Mouse (Mus musculus): ENCODE results near the gene Hes3.
A peak's percentile ranks its signal among the peaks of the same experiment; 100 is the strongest.

Hes3 gene

DNA sequence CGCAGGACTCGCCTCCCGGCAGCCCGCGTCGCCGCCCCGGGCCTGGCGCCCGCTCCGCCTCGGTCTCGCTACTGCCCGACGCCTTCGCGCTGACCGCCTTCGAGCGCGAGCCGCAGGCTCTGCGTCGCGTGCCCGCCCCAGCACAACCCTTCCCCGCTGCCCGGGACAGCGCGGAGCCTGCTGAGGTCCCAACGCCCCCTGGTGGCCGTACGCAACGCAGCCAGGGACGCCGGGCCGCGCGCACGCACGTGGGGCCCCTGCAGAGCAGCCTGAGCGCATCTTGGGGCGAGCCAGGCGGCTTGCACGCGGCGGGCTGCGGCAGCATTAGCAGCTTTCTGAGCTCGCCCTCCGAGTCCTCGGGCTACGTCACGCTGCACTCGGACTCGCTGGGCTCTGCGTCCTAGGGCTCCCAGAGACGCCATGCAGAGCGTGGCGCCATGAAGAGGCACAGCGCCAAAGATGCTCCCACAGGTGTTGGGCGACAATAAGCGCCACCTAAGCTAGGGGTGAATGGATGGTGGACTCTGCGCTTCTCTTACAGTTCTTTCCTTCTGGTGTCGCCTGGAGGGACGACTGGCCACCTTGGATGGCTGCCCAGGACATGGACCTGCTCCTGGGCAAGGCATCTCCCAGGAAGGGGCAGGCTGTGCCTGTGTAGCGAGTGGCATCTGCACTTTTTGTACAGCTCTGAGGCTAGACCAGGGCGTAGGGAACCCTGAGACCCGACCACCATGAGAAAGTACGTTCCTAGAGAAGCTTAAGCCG lies 8.1 kb downstream of the Hes3 start:
- no peak for DNase-seq (ENCODE audit: extremely low read depth, insufficient read length, low spot score)

DNA sequence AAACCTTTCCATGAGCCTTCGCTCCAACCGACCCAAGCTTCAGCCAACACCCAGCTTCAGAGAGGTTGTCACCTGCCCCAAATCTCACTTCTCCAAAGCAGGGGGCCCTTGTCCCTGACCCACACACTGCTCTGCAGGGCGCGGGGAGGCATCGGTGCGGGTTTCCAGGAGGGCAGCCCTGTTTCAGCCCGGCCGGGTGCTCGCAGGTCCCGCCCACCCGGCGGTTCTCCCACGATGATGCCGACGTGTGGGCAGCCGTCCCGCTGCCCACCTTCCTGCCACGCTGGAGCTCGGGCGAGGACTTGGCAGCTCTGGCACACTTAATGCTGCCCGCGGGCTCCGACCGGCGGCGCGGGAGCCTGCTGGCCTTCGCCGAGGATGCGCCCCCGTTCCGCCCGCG lies 8.7 kb downstream of the Hes3 start:
- DNase-seq (ENCODE audit: extremely low read depth, insufficient read length, low spot score) = no peak

DNA sequence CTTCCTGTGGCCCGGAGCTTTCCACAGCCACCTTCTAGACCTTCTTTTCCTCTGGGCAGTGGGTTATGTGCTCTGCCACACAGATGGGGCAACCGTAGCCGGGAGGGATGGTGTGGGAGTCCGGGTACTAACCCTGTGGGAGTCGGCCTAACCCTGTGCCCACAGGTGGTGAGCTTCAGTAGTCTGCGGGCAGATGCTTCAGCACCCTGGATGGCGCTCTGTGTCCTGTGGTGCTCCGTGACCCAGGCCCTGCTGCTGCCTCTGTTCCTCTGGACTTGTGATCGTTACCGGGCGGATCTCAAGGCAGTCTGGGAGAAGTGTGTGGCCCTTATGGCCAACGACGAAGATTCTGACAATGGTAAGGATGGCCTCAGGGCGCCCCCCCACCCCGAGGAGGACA lies 9.9 kb downstream of the Hes3 start:
- DNase-seq (ENCODE audit: extremely low read depth, insufficient read length, low spot score) = no peak

DNA sequence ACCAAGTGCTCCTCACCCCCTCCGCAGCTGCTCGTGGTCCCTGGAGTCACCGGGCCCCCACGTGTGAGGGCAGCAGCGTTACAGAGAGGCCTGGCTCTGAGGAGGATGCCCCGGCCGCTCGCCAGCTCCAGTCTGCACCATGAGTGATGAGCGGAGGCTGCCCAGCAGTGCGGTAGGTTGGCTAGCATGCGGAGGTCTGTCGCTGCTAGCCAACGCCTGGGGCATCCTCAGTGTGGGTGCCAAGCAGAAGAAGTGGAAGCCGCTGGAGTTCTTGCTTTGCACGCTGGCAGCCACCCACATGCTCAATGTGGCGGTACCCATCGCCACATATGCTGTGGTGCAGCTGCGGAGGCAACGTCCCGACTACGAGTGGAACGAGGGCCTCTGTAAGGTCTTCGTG lies 12.5 kb downstream of the Hes3 start:
- no peak for DNase-seq (ENCODE audit: extremely low read depth, insufficient read length, low spot score)

DNA sequence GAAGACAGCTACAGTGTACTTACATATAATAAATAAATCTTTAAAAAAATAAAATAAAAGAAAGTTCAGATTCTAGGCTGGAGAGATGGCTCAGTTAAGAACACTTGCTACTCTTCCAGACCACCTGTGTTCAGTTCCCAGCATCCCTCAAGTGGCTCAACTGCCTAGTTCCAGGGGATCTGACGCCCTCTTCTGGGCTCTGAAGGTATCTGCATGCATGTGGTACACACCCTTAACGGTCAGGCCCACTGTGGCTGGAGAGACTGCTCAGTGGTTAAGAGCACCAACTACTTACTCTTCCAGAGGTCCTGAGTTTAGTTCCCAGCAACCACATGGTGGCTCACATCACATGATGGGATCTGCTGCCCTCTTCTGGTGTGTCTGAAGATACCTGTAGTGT lies 13.5 kb downstream of the Hes3 start:
- no peak for DNase-seq (ENCODE audit: extremely low read depth, insufficient read length, low spot score)

DNA sequence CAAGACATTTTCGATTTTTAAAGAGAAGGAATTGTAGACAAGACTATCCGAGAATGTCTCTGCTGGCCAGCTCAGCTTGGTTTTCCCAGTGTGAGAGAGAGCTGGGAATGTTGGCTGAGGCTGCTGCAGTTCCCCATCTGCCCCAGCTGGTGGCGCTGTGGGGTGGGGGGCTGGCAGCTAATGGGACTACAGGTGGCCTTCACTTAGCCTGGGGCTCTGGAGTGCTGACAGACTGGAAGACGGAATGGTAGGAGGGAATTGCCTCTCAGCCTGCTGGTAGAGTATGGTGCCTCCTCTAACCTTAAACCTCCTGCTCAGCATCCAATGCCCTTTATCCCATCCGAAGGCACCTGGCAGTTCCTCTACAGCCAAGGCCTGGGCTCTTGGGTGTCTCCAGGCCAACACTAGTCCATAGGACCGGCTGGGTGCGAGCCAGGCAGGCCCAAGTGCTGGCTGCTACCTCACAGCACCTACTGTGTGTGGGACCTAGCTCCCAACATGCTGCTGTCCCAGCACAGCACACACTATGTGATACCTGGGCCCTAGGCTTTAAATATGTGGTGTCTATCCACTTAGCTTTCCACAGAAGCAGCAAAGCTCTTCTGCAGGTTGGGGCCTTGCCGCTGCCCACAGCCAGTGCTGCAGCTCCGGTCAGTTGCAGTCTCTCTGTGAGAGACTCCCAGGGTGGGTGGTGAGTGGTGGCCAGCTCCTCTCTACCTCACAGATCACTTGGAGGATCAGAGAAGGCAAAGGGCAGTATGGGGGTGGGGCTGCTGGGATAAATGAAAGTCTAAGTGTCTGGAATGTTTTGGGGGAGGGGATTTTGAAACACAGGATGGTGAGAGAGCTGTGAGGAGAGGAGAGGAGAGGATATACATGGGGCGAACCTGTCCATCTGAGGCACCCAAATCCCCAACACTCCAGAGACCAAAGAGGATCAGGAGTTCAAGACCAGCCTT lies 14.8 kb downstream of the Hes3 start:
- DNase-seq (ENCODE audit: extremely low read depth, insufficient read length, low spot score) = no peak

DNA sequence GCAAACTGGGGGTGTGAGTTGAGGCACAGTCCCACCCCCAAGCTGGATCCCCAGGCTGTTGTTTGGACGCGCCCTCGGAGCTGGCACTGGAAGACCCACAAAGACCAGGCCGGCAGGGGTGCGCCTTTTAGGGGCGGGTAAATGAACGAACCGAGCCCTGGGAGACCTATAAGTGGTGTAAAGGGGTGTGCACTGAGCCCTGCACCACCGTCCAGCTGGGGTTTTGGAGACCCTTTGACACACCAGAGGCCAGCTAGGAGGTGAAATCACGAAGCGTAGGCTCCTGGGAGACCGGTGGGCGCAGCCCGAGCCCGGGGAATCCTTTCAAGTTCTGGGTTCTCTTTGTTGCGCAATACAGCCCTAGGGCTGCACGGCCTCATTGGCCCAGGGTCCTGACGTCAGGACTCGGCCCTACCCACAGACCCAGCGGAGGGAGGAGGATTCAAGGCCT lies 16.8 kb downstream of the Hes3 start:
- peak; percentile 62 for DNase-seq (ENCODE audit: extremely low read depth, insufficient read length, low spot score)

DNA sequence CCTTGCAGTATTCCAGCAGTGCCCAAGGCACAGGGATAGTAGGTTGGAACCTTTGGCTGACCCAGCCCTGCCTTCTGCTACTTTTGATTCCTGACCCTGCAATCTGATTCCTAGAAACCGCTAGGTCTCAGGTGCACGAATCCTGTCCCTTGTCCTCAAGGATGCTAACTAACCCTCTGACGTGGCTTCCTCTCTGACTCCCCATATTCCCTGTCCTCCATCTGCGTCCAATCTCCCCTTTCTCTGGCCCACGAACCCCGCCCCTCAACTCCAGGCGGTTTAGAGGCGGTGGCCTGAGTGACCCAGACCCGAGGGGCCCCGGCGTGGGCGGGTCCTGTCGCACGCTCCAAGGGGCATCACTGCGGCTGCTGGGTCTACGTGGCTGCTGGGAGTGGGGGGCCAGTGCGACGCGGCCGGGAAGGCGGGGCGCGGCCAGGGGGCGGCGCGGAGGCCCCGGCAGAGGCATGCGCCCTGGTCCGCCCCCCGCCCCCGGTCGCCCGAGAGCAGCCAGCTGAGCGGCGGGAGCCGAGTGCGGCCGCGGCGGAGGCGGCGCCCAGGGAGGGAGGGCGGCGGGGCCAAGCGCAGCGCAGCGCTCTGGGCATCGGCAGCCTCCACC lies 17.7 kb downstream of the Hes3 start, which contains the start of gene Gpr153:
Gene Gpr153, plus strand, starts transcription at position 612 of the 616 bp plus-strand sequence.
- DNase-seq (ENCODE audit: extremely low read depth, insufficient read length, low spot score) = peak; percentile 51

DNA sequence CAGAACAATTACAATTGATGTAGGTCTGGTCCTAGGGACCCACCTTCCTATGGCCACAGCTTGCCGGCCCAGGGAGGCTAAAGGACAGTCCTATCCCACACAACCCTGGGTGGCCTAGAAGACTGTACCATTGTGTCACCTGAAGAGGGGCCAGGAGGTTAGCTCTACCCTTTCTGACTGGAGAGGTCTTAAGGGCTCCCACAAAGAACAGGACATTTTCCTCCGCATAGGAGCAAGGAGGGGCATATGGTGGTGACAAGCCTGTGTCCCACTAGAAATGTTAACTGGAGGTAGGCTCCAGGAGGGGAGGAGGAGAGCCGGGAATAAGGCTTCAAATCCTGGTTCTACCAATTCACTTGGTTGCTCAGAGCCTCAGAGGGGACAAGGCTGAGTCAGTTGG lies 18.3 kb downstream of the Hes3 start:
- DNase-seq (ENCODE audit: extremely low read depth, insufficient read length, low spot score) = no peak

DNA sequence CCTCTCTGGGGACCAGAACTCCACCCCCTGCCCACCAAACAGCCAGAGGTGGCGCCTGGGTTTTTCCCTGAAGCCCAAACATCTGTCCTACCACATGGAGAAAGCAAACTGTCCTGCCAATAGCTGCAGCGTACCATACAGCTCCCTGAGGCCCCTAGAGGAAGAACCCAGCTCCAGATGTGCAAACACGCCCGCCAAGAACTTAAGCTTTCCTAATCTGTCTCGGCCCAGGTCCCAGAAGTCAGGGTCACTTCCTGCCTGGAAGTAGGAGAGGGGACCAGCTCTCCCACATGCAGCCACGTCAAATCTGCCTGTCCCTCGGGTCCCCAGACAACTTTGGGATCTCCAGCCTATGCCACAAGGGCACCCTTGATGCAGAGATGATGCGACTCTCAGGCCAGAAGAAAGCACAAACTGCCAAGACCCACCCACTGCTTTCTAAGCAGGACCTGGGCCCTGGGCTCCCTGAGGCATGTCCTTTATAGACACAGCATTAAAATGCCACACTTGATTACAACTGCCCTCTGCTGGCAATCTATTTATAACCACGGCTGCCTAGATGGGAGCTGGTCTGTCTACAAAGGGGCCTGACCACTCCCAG lies 18.9 kb downstream of the Hes3 start:
- DNase-seq (ENCODE audit: extremely low read depth, insufficient read length, low spot score) = peak; percentile 48

DNA sequence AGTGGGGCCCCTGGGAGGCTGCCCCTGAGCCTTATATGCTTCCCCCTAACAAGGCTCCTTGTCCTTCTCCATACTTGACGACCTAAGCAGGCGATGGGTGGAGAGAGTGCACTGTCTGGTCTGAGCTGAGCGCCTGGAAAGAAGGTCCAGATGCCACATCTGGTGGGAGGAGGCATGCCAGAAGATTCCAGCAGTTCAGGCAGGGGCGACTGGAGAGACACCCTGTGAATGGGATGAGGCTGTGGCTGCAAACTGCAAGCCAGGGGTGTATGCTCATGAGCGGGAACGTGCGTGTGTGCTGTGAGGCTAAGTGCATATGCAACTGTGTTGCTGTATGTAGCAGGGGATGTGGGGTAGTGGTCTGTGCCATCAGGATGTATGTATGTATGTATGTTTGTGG lies 19.5 kb downstream of the Hes3 start:
- DNase-seq (ENCODE audit: extremely low read depth, insufficient read length, low spot score) = no peak

DNA sequence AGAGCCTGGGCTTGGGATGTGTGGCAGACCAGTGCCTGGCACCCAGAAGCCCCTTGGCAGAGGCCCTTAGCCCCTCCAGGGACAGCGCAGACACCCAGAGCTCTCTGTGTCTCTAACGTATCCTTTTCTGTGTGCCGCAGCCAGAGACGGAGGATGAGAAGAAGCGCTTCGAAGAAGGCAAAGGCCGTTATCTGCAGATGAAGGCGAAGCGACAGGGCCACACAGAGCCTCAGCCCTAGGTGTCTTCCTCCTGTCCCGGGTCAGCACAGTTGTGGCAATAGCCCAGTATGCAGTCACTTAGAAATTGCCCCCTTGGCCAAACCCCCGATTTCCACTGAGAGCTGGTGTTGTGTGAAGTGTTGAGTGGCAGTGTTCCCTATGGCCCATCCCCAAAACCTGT lies 20.1 kb downstream of the Hes3 start:
- no peak for DNase-seq (ENCODE audit: extremely low read depth, insufficient read length, low spot score)

DNA sequence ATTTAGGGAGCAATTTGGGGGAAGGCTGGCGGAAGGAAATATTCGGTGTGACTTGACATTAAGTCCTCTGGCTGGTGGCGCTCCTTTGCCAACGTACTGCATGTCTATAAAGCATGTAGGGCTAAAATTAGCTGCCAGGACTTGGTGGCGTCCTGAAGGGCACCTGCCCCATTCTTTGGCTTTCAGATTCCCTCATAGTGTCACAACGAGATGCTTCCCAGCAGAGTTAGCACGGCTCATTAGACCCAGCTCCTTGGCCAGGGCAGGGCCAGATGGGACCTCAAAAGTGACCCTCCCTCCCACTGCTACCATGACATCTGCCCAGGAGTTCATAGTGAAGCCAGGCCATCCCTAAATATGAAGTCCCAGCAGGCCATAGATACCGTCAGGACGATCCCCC lies 20.9 kb downstream of the Hes3 start:
- DNase-seq (ENCODE audit: extremely low read depth, insufficient read length, low spot score) = no peak

DNA sequence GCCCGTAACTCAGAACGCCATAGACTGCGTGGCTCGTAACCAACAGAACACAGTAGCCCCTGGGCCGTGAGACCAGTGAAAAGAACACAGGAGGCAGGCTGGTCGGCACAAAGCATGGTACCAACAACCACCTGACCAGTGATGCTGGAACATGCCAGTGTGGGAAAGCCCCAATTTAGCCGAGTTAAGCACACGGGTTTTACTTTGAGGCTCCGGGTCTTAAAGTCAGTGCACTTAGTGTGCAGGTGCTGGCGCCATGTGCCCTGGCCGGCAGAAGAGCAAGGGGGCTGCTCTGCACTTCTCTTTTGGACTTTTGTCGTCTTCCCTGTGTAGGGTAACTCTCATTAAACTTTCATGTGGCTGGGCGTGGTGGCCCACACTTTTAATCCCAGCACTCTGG lies 21.5 kb downstream of the Hes3 start:
- DNase-seq (ENCODE audit: extremely low read depth, insufficient read length, low spot score) = no peak

DNA sequence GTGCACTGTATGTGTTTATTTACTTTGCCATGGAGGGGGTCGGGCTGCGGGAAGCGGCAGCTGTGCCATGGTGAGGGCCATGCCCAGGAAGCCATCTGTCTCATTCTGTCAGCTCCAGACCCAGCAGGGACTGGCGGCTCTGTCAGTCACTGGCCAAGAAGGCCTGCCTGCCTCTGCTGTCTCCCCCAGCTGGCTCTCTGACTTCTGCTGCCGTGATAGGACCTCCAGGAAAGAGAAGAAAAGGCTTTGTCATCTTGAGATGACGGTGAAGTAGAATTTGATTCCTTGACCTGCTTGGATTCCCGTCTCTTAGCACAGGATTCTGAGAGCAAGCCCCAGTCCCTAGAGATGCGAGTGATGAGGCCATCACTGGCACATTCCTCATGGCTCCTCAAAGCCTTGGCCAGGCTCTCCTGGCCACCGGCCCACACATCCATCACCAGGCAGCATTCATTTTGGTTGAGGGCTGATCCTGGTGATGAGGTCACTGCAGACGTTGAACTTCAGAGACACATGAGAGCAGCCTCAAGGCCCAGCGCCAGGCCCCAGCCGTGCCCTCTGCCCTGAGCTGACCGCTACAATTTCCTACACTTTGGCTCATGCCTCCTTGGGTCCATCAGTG lies 23.6 kb downstream of the Hes3 start:
- peak; percentile 52 for DNase-seq (ENCODE audit: extremely low read depth, insufficient read length, low spot score)

DNA sequence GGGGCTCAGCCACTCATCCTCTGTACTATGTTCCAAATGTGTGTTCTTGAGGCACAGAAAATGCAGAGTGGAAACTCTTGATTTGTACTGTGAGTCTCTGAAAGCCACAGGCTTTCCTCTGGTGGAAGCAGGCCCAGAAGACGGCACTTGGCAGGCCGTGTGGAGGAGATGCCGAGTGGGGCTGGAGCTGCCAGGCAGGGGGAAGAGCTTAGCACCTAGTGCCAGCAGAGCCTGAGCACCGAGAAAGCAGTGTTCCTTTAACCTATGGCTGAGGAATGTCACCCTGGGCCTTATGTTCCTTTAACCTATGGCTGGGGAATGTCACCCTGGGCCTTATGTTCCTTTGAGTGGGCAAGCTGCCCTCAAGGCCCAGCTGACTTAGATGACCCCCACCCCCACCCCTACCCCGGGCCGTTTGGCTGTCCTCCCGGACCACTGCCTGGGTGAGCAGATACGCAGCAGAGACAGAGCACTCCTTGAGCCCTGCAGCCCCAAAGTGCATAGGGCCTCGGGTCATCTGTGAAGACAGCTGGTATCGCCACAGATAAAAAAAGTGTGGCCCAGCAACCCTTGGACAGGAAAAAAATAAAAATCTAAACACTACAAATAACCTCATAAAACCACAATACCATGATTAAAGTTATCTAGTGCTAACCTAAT lies 25.1 kb downstream of the Hes3 start:
- DNase-seq (ENCODE audit: extremely low read depth, insufficient read length, low spot score) = no peak

DNA sequence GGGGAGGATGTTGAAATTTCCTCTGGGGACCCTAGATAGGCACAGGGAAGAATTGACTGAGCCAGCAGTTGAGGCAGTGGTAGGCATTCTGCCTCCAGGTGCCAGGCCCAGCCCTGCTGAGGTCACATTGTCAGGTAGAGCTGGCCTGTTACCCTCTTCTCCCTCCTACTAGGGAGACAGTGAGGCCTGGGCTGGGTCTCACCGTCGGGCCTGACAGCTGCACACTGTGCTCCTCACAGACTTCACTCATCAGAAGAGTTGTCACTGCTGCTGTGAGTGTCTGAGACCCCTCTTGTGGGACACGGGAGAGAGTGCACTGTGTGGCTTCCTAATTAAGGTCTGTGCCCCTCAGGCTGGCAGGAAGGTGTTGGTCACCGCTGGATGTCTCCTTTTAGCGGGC lies 25.7 kb downstream of the Hes3 start:
- no peak for DNase-seq (ENCODE audit: extremely low read depth, insufficient read length, low spot score)

DNA sequence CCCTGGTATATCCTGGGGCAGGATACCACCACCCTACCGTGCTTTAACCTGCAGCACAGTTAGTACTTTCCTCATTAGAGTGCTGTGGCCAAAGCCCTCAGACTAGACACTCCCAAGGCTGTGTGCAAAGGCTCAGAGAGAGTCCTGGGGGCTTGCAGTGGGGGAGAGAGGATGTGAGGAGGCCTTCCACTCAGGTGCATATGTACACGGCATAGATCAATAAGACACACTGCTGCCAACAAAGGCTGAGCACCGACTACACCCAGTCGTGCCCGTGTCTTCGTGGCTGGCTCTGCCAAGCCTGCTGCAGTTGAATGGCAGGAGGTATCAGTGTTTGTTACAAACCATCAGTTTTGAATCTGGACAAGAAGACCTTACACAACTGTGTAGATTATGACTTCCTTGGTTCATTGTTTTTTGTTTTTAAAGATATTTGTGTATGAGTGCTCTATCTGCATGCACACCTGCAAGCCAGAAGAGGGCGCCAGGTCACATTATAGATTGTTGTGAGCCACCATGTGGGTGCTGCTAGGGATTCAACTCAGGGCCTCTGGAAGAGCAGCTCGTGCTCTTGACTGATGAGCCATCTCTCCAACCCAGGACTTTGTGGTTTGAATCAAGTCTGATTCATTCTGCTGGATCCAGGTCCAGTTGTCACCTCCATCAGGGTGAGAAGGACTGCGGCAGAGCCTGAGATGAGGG lies 26.4 kb downstream of the Hes3 start:
- no peak for DNase-seq (ENCODE audit: extremely low read depth, insufficient read length, low spot score)

DNA sequence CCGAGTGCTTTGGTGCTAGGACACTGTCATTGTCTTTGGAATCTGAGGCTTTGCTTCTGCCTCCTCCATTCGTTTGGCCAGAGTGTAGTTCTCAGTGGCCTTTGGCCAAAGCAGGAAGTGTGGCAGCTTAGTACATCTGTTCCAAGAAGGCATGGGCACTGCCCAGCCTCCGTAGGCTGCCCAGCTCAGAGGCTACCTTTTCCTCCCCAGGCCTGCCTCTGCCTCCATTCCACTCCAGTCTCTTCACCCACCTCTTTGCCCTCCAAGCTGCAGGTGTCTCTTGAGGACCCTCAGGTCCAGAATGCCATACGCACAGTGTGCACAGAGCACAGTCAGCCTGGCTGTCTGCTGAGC lies 27.3 kb downstream of the Hes3 start:
- DNase-seq (ENCODE audit: extremely low read depth, insufficient read length, low spot score) = no peak

Data from 3134 (cell line).